Mouse (Mus musculus) c-Kit-negative CD71-positive TER-119-positive erythroid progenitor cells, embryonic 14.5 days (primary cell): ENCODE results near the gene Hdac10.

Experiments used
- DNase-seq: peaks from one replicate; pipeline ENCODE4 v3.0.0-alpha.2; 2013; ENCODE audit warnings: low read depth, low spot score

Gene Hdac10

GRCm38 (mm10) chr15:89075478-89076147 is 52.9 kb downstream of the Hdac10 start:
- peak; percentile 64 for DNase-seq

- DNase-seq: no peak
These were observed 53.7 kb downstream of the Hdac10 start, which contains the start of gene Trabd for GRCm38 (mm10) chr15:89074613-89075477. TSS of gene Trabd (plus strand) at chr15:89075124.

- no peak for DNase-seq
These were observed 54.4 kb downstream of the Hdac10 start for GRCm38 (mm10) chr15:89073993-89074603.
